Mouse (Mus musculus) right cerebral cortex, adult 2 months (tissue): ENCODE measurements at regions not wholly inside any gene's neighbourhood (a gene's known extent, or its start where the extent isn't known, plus 50 kb on each side); places are given as distances from the start of the nearest gene placed in this dataset.

Experiments
- DNase-seq, 2 experiments: peaks; one replicate each; pipeline ENCODE4 v3.0.0; 2021 to 2022; ENCODE audit warnings: low spot score in 2 of 2

DNA sequence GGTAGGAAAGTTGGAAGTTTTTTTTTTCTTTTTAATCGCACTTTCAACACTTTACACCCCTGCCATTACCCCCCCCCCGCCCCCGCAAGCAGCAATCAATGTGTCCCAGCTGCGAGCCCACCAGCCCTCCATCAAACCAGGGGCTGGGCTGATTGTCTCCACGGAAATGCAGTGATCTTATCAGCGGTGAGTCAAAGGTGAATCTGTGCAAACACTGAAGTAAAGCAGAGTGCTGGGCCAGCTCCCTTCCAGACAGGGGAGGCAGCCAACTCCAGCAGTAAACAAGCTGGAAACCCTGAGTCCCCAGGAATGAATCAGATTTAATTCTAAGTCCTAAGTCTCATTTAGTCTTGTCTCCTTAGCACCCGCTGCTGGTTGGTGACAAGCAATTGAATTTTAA lies 234.3 kb upstream of the Gpc5 start:
- DNase-seq, result no peak

DNA sequence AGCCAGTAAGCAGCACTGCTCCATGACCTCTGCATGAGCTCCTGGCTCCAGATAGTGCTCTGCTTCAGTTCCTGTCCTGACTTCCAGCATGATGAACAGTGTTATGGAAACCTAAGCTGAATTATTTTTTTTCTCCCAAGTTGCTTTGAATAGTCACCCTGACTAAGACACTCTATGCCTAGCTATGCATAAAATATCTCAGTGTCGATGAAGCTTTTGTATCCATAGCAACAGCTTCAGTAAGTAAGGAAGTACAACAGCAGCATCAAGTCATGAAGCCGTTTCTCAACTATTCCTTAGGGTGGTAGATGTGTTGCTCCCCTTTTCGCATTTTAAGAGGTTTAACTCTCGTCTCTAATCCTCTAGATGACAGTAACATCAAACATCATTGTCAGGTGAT lies 228.4 kb upstream of the Gpc5 start:
- no peak for DNase-seq

DNA sequence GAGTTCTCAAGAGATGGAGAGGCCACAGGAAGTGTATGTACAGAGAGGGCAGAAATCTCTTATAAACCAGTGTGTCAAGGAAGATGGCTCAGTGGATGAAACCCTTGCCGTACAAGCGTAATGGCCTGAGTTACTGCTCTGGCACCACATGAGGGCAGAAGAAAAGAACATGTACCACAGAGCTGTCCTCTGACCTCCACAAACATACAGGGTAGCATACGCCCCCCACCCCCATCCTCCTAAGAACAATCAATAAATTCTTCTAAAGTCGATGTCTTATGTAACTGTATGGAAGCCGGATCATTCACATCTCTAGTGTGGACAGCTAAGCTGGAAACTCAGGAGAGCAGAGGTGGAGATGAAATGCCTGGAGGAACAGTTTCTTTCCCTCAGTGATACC lies 227.9 kb upstream of the Gpc5 start:
- no peak for DNase-seq

DNA sequence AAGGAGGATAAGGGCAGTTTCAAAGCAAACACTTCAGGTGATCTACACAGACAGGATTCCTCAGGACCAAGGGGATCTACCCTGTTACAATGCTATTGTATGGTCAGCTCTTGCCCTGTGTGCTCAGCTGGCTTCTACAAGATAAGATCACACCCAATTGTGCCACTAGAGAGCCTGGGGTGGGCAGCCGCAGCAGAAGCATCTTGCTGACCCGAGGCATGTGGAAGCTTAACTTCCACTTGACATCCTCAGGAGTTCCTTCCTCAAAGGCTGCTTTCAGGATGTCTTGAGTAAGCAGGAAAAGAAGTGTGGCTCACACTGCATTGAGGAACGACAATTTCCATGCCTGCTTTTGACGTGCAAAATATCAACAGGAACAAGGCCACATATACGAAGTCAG lies 222.8 kb upstream of the Gpc5 start:
- peak in 1 of 2 experiments; percentile 27 for DNase-seq

DNA sequence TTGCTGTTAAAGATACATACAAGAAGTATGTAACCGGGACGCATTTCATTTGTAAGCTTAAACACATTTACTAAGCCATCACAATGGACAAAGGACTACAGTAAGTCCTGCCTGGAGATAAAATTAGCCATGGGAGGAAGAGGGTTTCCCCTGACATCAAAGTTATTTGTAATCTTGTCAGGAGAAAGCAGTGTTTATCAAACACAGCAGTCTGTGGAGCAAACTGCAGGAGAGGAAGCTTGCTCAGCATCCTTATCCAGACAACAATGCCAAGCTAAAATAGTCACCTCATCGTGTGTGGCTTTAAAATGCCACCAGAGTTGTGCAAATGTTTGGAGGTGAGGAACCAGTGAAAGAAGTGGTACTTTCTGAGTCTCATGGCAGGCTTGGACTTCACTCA lies 216.9 kb upstream of the Gpc5 start:
- DNase-seq, result no peak

DNA sequence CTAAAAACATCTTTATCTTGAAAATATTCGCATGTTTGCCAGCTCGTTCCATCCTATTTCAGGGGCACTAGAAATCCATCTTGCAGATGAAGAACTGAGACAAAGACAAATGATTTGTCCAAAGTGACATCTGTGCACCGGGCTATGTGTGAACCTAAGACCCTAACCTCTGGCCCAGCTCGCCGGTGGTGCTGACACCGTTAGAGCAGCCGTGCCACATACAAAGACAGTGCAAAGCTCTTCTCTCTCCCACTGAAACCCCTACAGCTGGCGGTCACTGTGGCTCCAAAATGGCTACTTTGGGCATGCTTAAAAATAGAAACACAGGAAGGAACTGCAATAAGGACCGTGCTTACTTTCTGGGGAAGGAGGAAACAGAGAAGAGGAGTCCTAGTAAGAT lies 215.6 kb upstream of the Gpc5 start:
- no peak for DNase-seq

DNA sequence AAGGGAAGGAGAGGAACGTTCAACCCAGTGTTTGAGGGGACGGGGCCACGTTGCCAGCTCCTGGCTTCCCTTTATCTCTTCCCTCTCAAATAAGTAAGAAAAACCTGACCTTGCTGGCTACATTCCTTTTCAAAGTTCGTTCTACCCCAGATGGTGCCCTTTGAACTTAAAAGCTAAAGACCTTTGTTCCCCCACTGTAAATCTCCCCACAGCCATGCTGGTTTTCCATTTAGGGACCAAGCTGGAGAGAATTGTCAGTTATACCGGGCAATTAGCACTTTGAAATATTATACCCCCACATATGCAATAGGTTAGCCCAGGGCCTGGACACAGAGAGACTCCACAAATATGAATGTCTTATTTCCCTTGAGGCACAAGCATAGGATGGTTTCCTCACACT lies 214.5 kb upstream of the Gpc5 start:
- no peak for DNase-seq

DNA sequence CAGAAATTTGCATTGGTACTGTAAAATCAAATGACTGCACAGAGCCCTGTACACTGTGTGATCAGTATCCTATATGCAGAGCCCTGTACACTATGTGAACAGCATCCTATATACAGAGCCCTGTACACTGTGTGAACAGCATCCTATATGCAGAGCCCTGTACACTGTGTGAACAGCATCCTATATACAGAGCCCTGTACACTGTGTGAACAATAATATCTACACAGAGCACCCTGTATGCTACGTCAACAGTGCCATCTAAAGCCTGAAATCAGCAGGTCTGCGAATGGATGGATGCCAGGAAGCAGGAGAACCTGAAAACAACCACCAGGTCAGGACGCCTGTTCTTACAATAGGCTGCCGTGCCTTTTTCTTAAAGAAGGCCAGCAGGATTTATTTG lies 211.7 kb upstream of the Gpc5 start:
- DNase-seq, result no peak

DNA sequence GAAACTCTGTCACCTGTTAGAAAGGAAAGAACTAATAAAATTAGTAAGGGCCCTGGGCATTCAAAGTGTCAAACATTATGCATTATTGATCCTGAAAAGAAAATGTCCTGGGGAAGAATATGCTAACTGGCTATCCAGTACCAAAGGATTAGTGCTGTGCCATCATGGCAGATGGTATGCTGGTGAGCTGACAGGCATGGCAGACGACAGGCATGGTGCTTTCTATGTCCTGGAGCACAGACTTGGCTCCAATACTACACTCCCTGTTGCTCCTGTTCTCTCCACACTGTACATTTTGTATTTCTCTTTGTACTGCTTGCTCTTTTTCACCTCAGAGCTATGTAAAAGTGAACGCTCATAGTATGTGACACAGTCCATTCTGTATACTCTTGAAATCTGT lies 187.9 kb upstream of the Gpc5 start:
- DNase-seq, result no peak

DNA sequence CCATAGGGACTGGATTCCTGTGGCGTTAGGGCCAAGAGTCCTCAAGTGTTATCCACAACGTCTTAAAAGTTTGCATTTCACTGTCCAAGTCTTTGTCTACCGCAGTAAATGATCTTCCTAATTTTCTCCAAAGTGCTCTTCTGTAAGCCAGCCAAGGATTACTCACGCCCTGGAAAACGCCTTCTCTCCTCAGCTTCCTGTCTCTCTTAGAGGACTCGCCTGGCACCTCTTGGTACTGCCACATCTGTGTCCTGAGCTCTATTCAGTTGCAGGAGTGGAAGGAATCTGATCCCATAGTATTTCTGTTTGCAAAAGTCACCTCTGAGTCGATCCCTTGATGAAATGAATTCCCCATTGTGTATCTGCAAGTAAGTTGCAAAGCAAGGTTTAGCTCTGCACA lies 179.7 kb upstream of the Gpc5 start:
- peak; percentile 19 to 26 for DNase-seq

DNA sequence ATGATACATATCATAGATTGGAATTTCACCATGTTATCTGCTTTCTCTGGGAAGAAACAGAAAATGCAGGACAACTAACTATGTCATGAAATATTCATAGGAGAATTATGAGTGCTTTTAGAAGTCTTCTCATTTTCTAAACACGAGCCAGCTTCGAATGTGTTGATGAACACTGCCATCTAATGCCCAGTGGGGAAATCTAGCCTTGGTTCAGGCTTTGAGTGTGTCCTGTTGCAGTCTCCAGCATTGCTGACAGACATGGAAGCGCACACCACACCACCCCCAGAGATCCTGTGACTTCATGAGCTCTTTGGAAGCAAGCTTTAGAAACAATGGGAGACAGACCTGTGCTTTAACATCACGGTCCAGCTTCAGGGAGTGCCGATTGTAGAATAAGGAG lies 178.8 kb upstream of the Gpc5 start:
- DNase-seq, result peak; percentile 64 to 66

DNA sequence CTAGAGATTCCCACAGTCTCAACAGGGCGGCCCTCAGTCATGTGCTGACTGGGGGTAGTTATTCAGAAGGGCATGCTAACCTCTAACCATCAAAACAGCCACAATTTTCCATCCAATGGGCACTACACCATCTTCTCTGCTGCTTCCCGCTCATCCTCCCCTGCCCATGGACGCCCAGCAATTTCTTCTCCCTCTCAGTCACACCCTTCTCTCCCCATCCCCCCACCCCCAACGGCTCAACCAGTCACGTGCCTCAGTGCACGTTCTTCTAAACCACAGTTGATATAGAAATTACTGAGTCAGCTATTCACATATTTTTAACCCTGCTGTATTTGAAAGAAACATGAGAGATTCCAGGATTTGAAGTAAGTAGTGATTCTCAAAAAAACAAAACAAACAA lies 146.3 kb upstream of the Gpc5 start:
- DNase-seq, result no peak

DNA sequence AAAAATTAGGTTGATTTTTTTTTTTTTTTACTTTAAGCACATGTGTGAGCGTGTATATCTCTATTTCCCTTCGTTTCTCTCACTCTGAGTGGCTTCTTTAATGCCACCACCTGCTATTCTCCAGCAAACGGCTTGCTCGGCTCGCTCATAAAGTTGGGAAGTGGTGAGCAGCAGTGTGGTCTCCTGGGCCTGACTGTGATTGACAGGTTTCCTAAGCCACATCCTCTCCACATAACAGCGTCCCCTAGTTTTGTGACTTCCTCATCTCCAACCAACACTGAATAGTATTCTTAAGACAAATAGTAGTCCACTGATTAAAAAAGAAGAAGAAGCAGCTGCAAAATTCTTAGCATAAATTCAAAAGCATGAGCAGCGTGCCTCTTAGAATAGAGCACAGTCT lies 145.7 kb upstream of the Gpc5 start:
- DNase-seq, result no peak

DNA sequence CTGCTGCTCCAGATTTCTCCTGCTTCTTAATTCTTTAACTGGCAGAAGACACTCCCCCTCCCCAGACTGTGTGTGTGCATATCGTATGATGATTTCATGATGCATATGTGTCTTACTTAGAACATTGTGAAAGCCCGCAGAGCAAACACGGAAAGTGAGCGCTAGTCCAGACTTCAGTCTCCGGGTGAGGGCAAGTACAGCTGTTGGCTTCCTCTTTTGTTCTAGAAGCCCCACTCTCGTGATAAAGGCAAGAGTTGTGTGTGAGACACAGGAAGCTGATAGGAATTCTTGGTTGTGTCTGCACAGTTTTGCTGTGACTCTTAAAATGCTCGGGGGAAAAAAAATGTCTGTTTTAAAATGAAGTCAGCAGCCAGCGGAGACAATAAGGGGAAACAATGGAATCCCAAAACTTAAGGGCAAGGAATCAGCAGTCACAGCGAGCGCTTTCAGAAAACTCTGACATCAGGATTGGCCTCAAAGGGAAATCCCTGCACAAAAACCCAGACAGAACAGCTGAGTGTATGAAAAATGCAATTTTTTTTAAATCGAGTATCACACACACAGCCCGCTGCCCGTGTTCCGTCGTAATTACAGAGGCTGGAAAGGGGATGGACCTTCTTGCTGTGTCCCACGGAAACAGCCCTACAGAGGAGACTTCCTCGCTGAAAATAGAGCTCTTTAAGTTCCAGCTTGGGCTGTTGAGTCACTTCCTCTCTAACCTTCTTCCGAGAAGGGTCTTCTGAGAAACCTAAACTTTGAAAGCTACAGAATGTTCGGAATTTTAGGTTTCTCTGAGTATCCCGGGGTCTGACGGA lies 143.5 kb upstream of the Gpc5 start:
- peak in 1 of 2 experiments; percentile 5 for DNase-seq

DNA sequence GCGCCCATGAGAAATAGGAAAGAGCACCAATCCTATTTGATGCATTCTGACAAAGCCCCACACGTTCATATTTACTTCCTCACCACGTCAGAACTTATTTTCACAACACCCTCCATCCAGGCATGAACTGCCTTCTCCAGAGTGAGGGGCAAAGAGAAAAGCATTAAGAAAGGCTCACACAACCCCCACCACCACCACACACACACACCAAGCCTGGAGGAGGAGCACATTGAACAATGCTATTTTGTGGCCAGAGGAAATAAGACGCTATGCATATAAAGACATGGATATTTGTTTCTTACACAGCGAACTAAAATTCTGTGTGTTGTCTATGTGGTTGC lies 142.9 kb upstream of the Gpc5 start:
- no peak for DNase-seq

DNA sequence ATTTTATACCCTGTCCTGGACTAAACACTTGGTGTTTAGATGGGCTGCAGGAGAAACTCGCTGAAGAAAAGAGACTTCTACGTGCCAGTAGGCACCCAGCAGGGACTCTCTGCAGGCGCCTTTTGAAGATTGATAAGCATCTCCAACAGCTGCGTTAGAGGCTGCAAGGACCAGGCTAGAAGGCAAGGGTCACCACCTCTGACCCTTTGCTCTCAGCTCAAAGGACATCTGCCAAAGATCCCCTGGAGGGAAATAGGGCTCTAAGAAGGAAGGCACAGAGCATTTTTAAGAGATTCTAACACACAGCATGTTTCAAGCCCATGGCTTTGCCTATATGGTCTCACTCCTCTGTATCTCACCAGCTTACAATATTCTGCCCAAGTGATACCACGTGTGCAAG lies 139.7 kb upstream of the Gpc5 start:
- DNase-seq, result no peak

DNA sequence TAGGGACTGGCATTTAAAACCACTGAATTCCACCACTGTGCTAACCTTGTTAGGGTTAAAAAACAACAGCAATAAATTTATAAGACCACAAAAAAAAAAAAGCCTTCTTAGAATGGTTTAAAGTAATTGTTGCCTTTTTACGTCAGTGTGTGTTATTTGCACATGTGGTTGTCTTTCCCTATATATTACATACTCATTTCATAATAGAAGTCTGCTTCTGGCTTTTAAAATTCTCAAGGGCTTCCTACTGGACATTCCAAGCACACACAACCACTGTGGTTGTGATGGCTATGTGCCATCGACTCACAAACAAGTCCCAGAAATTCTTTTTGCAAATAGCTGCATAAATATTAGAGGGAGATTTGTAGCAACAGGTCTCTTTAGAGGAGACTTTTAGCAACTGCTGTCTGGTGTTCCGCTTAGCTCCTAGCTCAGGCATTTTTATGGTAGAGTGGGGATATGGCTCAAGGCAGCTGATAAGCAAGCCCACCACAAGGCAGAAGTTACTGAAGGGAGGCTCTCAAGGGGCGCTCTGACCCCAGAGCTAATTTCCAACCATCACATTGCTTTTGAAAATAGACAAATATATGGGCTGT lies 138.8 kb upstream of the Gpc5 start:
- DNase-seq, result no peak

DNA sequence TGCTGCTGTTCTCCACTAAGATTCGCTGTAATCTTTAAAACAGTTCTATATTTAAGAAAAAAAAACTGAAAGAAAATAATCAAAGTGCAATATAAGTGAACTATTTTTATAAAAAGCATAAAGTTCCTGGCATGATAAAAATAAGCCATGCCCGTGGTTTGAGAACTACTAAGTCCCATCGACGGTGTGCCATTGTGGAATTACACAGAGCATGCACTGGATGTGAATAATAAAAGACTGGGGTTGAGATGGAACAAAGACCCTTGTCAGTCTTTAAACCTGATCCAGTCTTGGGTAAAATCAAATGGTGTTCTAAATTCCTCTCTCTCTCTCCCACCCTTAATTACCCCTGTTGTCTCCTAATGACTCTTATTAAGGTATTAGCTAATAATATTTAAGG lies 137.7 kb upstream of the Gpc5 start:
- DNase-seq, result no peak

DNA sequence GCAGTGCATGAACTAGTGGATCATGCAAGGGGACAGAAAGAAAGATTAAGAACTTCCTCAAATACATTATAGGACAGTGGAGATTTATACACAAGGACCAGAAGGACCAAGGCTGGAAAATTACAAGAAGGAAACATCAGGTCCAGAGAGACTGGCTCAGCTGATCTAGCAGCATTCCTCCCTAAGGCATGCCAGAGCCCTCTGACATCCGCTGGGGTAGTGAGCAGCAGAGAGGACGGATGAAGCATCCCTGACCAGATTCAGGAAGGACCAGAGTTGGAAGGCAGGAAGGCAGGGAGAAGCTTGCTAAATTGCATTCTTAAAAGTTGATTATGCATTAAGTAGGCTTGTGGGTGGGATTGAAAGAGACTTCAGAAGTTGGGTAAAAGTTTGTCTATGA lies 136.4 kb upstream of the Gpc5 start:
- DNase-seq, result no peak

DNA sequence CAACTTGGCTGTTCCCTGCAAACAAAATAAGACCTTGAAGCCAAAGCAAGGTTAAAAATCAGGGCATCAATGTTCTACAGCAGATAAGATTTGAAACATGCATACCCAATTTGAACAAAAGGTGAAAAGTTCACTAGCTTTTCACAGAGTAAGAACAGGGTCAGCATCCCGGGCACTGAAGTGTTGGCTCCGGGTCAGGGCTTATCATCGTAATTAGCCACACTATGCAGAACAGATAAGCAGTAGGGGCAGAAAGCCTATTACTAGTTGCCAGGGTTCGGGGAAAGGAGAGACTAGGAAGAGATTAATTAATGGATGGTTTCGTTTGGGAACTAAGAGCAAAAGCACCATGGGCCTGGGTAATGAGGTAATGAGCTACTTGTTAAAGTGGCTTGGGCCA lies 131.7 kb upstream of the Gpc5 start:
- DNase-seq, result no peak

DNA sequence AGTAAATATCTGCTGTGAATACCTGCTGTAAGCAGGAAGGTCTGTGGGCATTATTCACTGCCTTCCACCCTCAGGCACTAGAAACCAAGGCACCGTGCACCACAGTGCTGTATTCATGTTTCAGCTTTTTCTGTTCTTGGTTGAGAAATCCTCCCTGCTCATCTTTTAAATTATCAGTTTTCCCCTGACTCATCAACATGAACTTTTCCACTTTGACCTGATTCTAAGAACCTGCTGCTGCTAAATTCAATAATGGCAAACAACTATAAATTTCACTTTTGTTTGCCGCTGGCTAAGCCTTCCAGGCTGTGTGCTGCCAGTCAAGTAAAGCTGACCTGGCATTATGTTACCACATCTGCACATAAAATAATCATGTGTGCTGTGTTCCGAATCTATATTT lies 126.1 kb upstream of the Gpc5 start:
- DNase-seq, result no peak

DNA sequence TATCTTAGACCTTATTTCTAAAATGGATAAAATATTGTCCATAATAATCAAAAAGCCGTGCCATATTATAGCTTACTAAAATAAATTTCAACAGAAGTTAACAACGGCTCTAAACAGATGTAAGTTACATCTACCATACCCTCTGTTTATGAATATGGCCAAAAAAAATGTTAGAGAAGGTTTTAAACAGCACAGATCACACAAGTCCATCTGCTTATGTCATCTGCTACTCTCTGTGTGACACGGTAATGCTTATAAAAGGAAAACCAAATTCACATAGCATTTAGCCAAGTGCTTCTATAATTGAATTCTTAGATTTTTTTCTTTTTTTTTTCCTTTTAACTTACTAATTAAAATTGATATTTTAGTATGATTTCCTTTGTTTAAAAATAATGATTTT lies 123.0 kb upstream of the Gpc5 start:
- DNase-seq, result no peak

DNA sequence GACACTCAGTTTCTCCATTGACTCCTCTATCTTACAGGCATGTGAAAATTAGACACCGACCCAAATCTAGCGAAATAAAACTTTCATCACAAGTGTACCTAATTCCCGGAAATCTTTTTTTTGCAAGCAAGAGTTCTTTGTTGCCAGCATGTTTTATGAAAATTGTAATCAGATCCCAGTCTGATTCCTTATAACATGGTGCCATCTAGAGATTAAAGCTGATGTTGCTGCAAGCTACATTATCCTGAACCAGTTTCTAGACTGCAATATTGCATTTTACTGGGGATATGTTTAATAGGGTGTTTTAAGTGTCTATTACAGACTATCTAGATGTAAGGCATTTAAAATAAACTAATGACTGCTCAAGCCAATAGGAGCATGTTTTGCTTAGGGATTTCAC lies 110.9 kb upstream of the Gpc5 start:
- DNase-seq, result peak in 1 of 2 experiments; percentile 31

DNA sequence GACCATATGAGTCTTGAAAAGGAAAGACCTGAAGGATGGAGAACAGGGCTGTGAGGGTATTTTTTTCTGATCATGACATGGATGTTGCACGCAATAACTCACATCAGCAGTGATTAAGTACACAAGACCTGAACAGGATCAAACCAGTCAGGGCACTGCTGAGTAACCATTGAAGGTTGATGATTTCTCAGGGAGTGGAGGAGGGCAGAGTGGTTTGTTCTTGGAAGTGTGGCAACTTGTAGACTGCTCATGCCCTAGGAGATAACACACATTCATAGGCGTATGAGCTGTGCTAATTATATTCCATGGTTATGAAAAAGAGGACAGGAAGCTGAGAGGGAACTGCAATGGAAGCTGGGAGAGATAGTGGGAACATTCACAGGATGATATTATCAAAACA lies 88.8 kb upstream of the Gpc5 start:
- DNase-seq, result no peak
